Mouse (Mus musculus) stomach, postnatal 0 days (tissue): ENCODE data around the gene Ptprq. TPM values are rescaled to one million over a fixed set of nuclear protein-coding genes. Genes with fewer than 3 reads are reported as not detected.

ENCODE experiments used
- ATAC-seq: fragments of 200-750 bp; cut with Nextera tagmentation; 2 replicates; pipeline ENCODE4 v1.8.0; 2017; ENCODE audit not compliant: low FRiP score, low TSS enrichment
- DNase-seq: peaks from one replicate; pipeline ENCODE4 v3.0.0-alpha.2; 2016; ENCODE audit warnings: low spot score
- H3K27ac ChIP-seq: fragments of 300-500 bp; sonication (generic); replicated peaks from 2 replicates; pipeline ENCODE4 v1.5.1; 2014; ENCODE audit warnings: mild to moderate bottlenecking, control low read depth
- H3K27me3 ChIP-seq: fragments of 300-500 bp; sonication (generic); 2 replicates; pipeline ENCODE4 v1.6.1; 2014; ENCODE audit warnings: low read length; ENCODE audit not compliant: control insufficient read depth, insufficient read depth
- H3K36me3 ChIP-seq: fragments of 300-500 bp; sonication (generic); 2 replicates; pipeline ENCODE4 v1.6.1; 2014; ENCODE audit warnings: low read length, mixed read lengths; ENCODE audit not compliant: control insufficient read depth, insufficient read depth
- H3K4me1 ChIP-seq: fragments of 300-500 bp; sonication (generic); replicated peaks from 2 replicates; pipeline ENCODE4 v1.6.1; 2014; ENCODE audit warnings: antibody characterized with exemption; ENCODE audit not compliant: control insufficient read depth, insufficient read depth
- H3K4me2 ChIP-seq: fragments of 300-500 bp; sonication (generic); replicated peaks from 2 replicates; pipeline ENCODE4 v1.6.1; 2014; ENCODE audit warnings: low read depth, mild to moderate bottlenecking, control low read depth, moderate library complexity
- H3K4me3 ChIP-seq: fragments of 300-500 bp; sonication (generic); 2 replicates; pipeline ENCODE4 v1.5.1; 2014; ENCODE audit warnings: low read depth, low read length, control low read depth
- H3K9ac ChIP-seq: fragments of 300-500 bp; sonication (generic); 2 replicates; pipeline ENCODE4 v1.6.1; 2014; ENCODE audit warnings: mild to moderate bottlenecking, low read length, control low read depth, mixed read lengths
- H3K9me3 ChIP-seq: fragments of 300-500 bp; sonication (generic); 2 replicates; pipeline ENCODE4 v1.6.1; 2016; ENCODE audit warnings: low read length; ENCODE audit not compliant: control insufficient read depth
- CTCF ChIP-seq: IDR thresholded peaks from 2 replicates; pipeline ENCODE4 v1.5.1; 2016; ENCODE audit warnings: antibody characterized with exemption, low read depth, mild to moderate bottlenecking, moderate library complexity
- EP300 ChIP-seq: optimal IDR thresholded peaks from 2 replicates; pipeline ENCODE3; 2016; ENCODE audit warnings: antibody characterized with exemption
- WGBS: fragments of 180-500 bp; shearing (Covaris S2); extraction: QIAGEN DNeasy Blood & Tissue Kit; methylation state at CpG from one replicate; pipeline ENCODE4 v1.1.7; 2014; 5-methylcytosine and 5-hydroxymethylcytosine counted together
- polyA plus RNA-seq: library from polyadenylated mRNA; unstranded; fragments of >200 nt; fragmentation: Nextera tagmentation; extraction: Ambion mirVana; gene quantifications from 2 replicates; pipeline ENCODE4 v1.2.1, GENCODE M21; 2015

The Ptprq gene
- polyA plus RNA-seq, 1 experiment from 2014 or later: 0.02 TPM

DNA sequence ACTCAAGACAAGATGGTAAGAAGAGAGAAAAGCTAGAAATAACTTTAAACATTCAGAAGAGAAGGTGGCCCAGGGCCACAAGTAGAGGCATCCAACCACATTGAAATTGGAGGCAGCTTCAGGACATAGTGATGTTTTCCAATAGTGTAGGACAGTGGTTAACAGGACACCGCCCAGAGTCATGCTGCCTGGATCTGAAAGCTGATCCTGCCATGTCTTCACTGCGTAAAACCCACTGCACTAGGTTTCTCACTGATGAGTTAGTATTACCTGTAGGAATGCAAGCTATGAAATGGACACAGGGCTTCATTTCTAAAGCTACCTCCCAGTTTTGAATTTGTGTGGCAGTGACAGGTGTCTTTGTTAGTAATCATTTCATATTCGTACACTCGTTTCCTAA, 151.6 kb downstream of the Ptprq start:
- Histone ChIP-seq H3K4me2 (no peak overlapping the region), H3K36me3 (no peaks in the 10 kb centered on the region), H3K4me3 (no peak overlapping the region), H3K9ac (no peak overlapping the region), H3K27me3 (no peaks in the 10 kb centered on the region), H3K9me3 (no peaks in the 10 kb centered on the region), H3K4me1 (no peaks in the 10 kb centered on the region), H3K27ac (no peak overlapping the region)
- ATAC-seq (no peak), DNase-seq (no peak)
- whole genome bisulfite sequencing: 74% methylated on average over 4 of the region's 4 CpGs
- no peak for TF ChIP-seq EP300
- no peak for TF ChIP-seq CTCF

DNA sequence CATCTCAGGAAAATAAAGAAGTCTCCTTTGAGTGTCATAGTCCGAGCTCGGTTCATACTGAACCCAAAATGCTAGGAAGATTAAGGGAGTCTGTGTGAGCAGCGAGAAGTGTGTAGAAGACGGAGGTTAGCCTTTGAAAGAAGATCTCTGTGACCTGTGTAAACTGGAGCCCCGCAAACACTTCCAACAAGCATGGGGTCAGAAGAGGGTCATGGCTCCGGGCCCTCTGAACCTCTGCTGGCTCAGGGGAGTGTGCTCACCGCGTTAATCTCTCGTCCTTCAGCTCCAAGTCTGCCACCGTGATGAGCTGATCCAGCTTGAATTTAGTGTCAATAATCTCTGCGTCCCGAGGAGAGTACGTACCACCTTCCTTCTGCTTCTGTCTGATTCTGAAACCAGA, 157.0 kb downstream of the Ptprq start:
- no peaks in the 10 kb centered on the region for H3K27me3 ChIP-seq
- H3K9me3 ChIP-seq: no peaks in the 10 kb centered on the region
- no peak overlapping the region for H3K4me3 ChIP-seq
- WGBS: 18% methylated on average over 13 of the region's 13 CpGs
- TF ChIP-seq CTCF: no peak
- no peak for TF ChIP-seq EP300
- no peaks in the 10 kb centered on the region for H3K36me3 ChIP-seq
- H3K4me1 ChIP-seq: no peaks in the 10 kb centered on the region
- H3K9ac ChIP-seq: no peak overlapping the region
- no peak overlapping the region for H3K4me2 ChIP-seq
- ATAC-seq (no peak), DNase-seq (no peak)
- H3K27ac ChIP-seq: no peak overlapping the region

DNA sequence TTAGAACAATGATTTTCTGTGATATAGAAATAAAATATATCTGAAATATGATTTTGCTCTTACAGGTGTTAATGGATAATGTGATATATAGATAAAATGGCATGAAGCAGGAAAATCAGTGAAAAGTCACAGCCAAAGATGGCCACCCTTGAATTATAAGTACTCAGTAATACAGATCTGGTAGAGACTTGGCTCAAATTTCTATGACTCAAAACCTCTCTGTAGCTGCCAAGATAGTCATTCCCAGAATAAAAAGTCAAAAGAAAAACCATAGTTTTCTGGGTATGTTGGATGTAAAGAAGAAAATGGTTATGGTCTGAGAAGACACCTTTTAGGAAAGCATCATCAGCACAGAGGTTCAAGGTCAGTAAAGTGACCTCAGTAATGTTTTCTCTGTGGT, 159.0 kb downstream of the Ptprq start:
- no peak for TF ChIP-seq CTCF
- no peak for TF ChIP-seq EP300
- no peak overlapping the region for H3K27ac ChIP-seq
- DNase-seq (no peak), ATAC-seq (no peak)
- no peaks in the 10 kb centered on the region for H3K36me3 ChIP-seq
- H3K9me3 ChIP-seq: no peaks in the 10 kb centered on the region
- H3K4me1 ChIP-seq: no peaks in the 10 kb centered on the region
- no peak overlapping the region for H3K4me2 ChIP-seq
- H3K9ac ChIP-seq: no peak overlapping the region
- no peak overlapping the region for H3K4me3 ChIP-seq
- no peaks in the 10 kb centered on the region for H3K27me3 ChIP-seq

DNA sequence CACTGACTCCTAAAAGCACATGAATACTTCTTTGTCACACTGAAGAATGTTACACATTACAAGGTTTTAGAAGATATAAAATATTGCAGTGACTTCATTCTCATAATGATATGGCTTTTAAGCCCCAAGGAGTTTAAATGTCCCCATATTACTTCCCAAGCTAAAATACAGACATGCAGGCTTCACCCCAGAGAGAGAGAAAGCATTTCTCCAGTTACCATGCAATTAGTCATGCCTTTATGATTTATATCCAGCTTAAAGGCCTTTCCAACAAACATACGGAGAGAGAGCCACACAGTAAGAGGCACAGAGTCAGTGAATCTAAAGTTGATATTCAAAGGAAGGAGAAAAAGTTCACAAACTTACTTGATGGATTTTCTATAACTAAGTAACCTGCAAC, 176.8 kb downstream of the Ptprq start:
- no peak overlapping the region for H3K4me2 ChIP-seq
- no peak overlapping the region for H3K27ac ChIP-seq
- H3K36me3 ChIP-seq: no peaks in the 10 kb centered on the region
- H3K4me3 ChIP-seq: no peak overlapping the region
- no peak for TF ChIP-seq CTCF
- TF ChIP-seq EP300: no peak
- H3K4me1 ChIP-seq: no peaks in the 10 kb centered on the region
- H3K9me3 ChIP-seq: no peaks in the 10 kb centered on the region
- ATAC-seq (no peak), DNase-seq (no peak)
- 24% methylated on average over 1 of the region's 1 CpGs for WGBS
- no peaks in the 10 kb centered on the region for H3K27me3 ChIP-seq
- no peak overlapping the region for H3K9ac ChIP-seq

DNA sequence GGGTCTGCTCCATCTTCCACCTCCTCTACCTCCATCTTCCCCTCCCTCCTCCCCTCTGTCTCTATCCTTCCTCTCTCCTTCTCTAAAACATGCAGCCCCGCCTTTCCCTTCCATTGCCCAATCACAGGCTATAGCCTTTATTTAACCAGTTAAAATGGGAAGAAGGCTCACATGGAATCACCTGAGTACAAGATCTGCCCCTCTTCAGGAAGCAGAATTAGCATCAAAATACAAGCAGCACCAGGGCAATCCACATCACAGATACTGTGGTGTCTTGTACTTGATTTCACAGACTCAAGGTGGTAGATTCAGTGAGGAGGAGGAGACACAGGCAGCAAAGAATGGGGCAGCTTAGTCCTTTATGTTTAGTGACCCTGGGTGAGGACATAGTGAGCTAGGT, 191.1 kb downstream of the Ptprq start:
- Histone ChIP-seq H3K9me3 (no peaks in the 10 kb centered on the region), H3K4me2 (no peak overlapping the region), H3K4me1 (no peaks in the 10 kb centered on the region), H3K27me3 (no peaks in the 10 kb centered on the region), H3K9ac (no peak overlapping the region), H3K27ac (no peak overlapping the region), H3K4me3 (no peak overlapping the region), H3K36me3 (no peaks in the 10 kb centered on the region)
- TF ChIP-seq CTCF (no peak), EP300 (no peak)
- DNase-seq (no peak), ATAC-seq (no peak)
- WGBS: 74% methylated on average over 1 of the region's 1 CpGs

DNA sequence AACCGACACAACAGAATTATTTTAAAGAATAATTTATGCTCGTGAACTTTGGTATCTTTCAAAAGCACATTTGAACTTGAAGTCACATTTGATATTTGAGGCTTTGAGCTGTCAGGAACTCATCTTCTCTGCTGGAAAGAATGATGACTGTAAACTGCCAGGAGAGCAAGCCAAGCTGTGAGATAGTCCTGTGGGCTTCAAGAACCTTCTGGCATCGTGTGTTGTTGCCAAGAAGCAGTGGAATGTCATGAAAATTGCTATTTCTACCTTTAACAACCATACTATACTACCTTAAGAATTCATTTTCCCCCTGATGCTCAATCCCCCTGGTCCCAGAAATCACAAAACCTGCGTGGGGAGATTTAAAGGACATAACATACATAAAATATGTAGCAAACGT, 200.6 kb downstream of the Ptprq start:
- Histone ChIP-seq H3K4me2 (no peak overlapping the region), H3K36me3 (no peaks in the 10 kb centered on the region), H3K27ac (no peak overlapping the region), H3K4me1 (no peaks in the 10 kb centered on the region), H3K9ac (no peak overlapping the region), H3K4me3 (no peak overlapping the region), H3K27me3 (no peaks in the 10 kb centered on the region), H3K9me3 (no peaks in the 10 kb centered on the region)
- DNase-seq (no peak), ATAC-seq (no peak)
- 54% methylated on average over 5 of the region's 5 CpGs for WGBS
- TF ChIP-seq EP300: no peak
- no peak for TF ChIP-seq CTCF

DNA sequence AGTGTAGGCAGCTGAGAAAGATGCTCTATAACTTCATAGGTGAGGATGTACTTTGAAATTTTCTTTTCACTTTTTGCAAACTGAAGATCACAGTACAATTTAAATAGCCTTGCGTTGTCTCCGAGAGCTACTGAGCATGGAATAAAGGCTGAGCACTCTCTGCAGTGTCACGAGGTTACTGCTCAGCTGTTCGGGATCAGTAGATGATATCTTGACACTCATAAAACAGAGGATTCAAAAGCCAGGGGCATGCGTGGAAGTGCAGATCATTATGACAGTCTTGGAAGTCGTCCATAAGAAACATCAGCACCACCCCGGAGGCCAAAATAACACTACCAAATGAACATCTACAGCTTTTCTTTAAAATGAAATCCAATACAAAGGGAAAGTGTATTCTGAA, 203.2 kb downstream of the Ptprq start:
- Histone ChIP-seq H3K4me2 (no peak overlapping the region), H3K36me3 (no peaks in the 10 kb centered on the region), H3K4me3 (no peak overlapping the region), H3K9ac (no peak overlapping the region), H3K4me1 (no peaks in the 10 kb centered on the region), H3K9me3 (no peaks in the 10 kb centered on the region), H3K27me3 (no peaks in the 10 kb centered on the region), H3K27ac (no peak overlapping the region)
- 52% methylated on average over 7 of the region's 7 CpGs for WGBS
- DNase-seq (no peak), ATAC-seq (no peak)
- TF ChIP-seq CTCF (no peak), EP300 (no peak)
